Mouse (Mus musculus) E14TG2a.4 (cell line): ENCODE results near the gene Chrnb2.

Source experiments
- H3K27me3 ChIP-seq: 2 replicates; pipeline ENCODE4 v1.6.1; 2014; ENCODE audit warnings: low read length, control low read depth; ENCODE audit not compliant: insufficient read depth
- H3K36me3 ChIP-seq: 2 replicates; pipeline ENCODE4 v1.6.1; 2014; ENCODE audit warnings: low read length, control low read depth; ENCODE audit not compliant: insufficient read depth
- H3K4me1 ChIP-seq: replicated peaks from 2 replicates; pipeline ENCODE4 v1.6.1; 2014; ENCODE audit warnings: low read depth, low read length, control low read depth
- H3K4me3 ChIP-seq: replicated peaks from 2 replicates; pipeline ENCODE4 v1.5.1; 2014; ENCODE audit warnings: mild to moderate bottlenecking, low read length
- H3K9me3 ChIP-seq: 2 replicates; pipeline ENCODE4 v1.6.1; 2014; ENCODE audit warnings: low read length, control low read depth
- CTCF ChIP-seq: conservative IDR thresholded peaks from 2 replicates; pipeline ENCODE4 v1.5.1; 2014; ENCODE audit warnings: low read length
- NANOG ChIP-seq: IDR thresholded peaks from 2 replicates; pipeline ENCODE4 v1.6.1; 2014; ENCODE audit warnings: borderline replicate concordance, low read length, mixed read lengths
- POU5F1 ChIP-seq: IDR thresholded peaks from 2 replicates; pipeline ENCODE4 v1.6.1; 2014; ENCODE audit warnings: low read length, borderline replicate concordance

Chrnb2 gene

GRCm38 (mm10) chr3:89788680-89789352 lies 24.4 kb upstream of the Chrnb2 start:
- no peak for TF ChIP-seq POU5F1
- TF ChIP-seq NANOG = no peak
- TF ChIP-seq CTCF = peak; percentile 19; the same call in 1 of the 2 replicates
- H3K9me3 ChIP-seq = peaks cover 13% of the 10 kb centered on the region

GRCm38 (mm10) chr3:89786275-89786674 lies 21.8 kb upstream of the Chrnb2 start:
- peaks cover 31% of the 10 kb centered on the region for H3K36me3 ChIP-seq
- H3K4me3 ChIP-seq = no peak overlapping the region
- H3K9me3 ChIP-seq = peaks cover 8% of the 10 kb centered on the region
- TF ChIP-seq CTCF = no peak
- no peak for TF ChIP-seq NANOG
- no peak for TF ChIP-seq POU5F1
- H3K4me1 ChIP-seq = peaks cover 80% of the 10 kb centered on the region
- no peaks in the 10 kb centered on the region for H3K27me3 ChIP-seq

More at GRCm38 (mm10) chr3:89788680-89789352, 24.4 kb upstream of the Chrnb2 start:
- H3K4me3 ChIP-seq = peak overlapping the region; percentile 68
- H3K27me3 ChIP-seq = no peaks in the 10 kb centered on the region
- peaks cover 63% of the 10 kb centered on the region for H3K4me1 ChIP-seq
- peaks cover 5% of the 10 kb centered on the region for H3K36me3 ChIP-seq

DNA sequence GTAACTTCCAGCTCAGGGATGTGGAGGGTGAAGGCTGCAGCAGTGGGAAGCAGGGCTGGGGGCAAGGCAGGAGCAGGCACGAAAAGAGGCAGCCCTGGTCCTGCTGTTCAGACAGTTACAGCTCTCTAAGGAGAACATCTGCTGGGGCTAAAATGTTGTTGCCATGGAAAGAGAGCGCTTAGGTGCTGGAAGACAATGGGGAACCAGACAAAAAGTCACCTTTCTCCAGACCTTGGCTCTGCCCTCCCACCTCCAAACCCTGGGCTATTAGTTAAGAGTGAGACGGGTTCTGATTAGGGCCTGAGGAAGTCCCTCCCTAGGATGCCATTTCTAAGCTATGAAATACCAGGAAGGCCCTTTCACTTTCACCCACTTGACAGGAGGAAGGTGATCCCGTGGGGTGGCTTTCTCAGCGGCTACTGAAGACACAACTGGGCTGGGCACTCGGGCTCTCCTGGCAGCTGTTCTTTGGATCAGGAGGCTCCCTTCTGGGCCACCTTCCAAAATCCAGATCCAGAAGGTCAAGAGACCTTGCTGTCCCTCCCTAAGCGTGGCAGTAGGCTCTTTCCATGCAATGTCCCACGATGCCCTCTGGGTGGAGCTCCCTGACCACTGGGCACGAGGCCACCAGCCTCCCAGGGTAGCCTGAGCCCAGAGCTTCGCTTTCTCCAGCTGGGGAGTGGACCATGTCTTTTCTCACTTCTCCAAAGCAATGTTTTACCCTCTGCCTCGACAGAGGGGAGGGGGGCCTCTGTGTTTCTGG lies 20.7 kb upstream of the Chrnb2 start:
- Histone ChIP-seq H3K9me3 (peaks cover 3% of the 10 kb centered on the region; the same call in 1 of the 2 replicates), H3K4me3 (peak overlapping the region; percentile 23; the same call in 1 of the 2 replicates), H3K36me3 (peaks cover 42% of the 10 kb centered on the region), H3K4me1 (peaks cover 91% of the 10 kb centered on the region), H3K27me3 (no peaks in the 10 kb centered on the region)
- TF ChIP-seq POU5F1 (no peak), CTCF (peak; percentile 24; the same call in 1 of the 2 replicates)

- Histone ChIP-seq H3K36me3 (peaks cover 77% of the 10 kb centered on the region), H3K9me3 (no peaks in the 10 kb centered on the region), H3K27me3 (no peaks in the 10 kb centered on the region), H3K4me1 (peaks cover 65% of the 10 kb centered on the region), H3K4me3 (no peak overlapping the region)
- no peak for TF ChIP-seq POU5F1
- no peak for TF ChIP-seq NANOG
- no peak for TF ChIP-seq CTCF
Measured at GRCm38 (mm10) chr3:89781640-89782039, 17.2 kb upstream of the Chrnb2 start.

- peaks cover 67% of the 10 kb centered on the region for H3K4me1 ChIP-seq
- H3K9me3 ChIP-seq = no peaks in the 10 kb centered on the region
- TF ChIP-seq CTCF = no peak
- no peak for TF ChIP-seq NANOG
- no peak for TF ChIP-seq POU5F1
- H3K27me3 ChIP-seq = no peaks in the 10 kb centered on the region
- H3K36me3 ChIP-seq = peaks cover 93% of the 10 kb centered on the region
- H3K4me3 ChIP-seq = no peak overlapping the region
Measured at GRCm38 (mm10) chr3:89780102-89780501, 15.7 kb upstream of the Chrnb2 start.

- peaks cover 81% of the 10 kb centered on the region for H3K36me3 ChIP-seq
- H3K4me3 ChIP-seq = peak overlapping the region; percentile 94; the same call in 1 of the 2 replicates
- TF ChIP-seq CTCF (no peak), NANOG (no peak), POU5F1 (no peak)
- H3K27me3 ChIP-seq = no peaks in the 10 kb centered on the region
- H3K4me1 ChIP-seq = peaks cover 54% of the 10 kb centered on the region
- no peaks in the 10 kb centered on the region for H3K9me3 ChIP-seq
Measured at GRCm38 (mm10) chr3:89776001-89776400, 11.6 kb upstream of the Chrnb2 start.

GRCm38 (mm10) chr3:89774236-89774960 lies 10.0 kb upstream of the Chrnb2 start:
- peak overlapping the region; percentile 94 for H3K4me3 ChIP-seq
- TF ChIP-seq POU5F1 = no peak
- TF ChIP-seq CTCF = no peak
- TF ChIP-seq NANOG = no peak
- H3K27me3 ChIP-seq = no peaks in the 10 kb centered on the region
- peaks cover 73% of the 10 kb centered on the region for H3K36me3 ChIP-seq
- no peaks in the 10 kb centered on the region for H3K9me3 ChIP-seq
- H3K4me1 ChIP-seq = peaks cover 55% of the 10 kb centered on the region

GRCm38 (mm10) chr3:89773740-89774211 lies 9.3 kb upstream of the Chrnb2 start:
- peak overlapping the region; percentile 94 for H3K4me3 ChIP-seq
- no peaks in the 10 kb centered on the region for H3K9me3 ChIP-seq
- no peaks in the 10 kb centered on the region for H3K27me3 ChIP-seq
- peaks cover 55% of the 10 kb centered on the region for H3K4me1 ChIP-seq
- TF ChIP-seq CTCF (no peak), POU5F1 (no peak), NANOG (no peak)
- peaks cover 72% of the 10 kb centered on the region for H3K36me3 ChIP-seq
